Mouse (Mus musculus): ENCODE results near the gene Cd96.
"Not testable (repeated sequence)": the region's sequence is repeated elsewhere in the genome, so short reads cannot be mapped to it uniquely, and the experiment has no call there.

Cd96 gene

GRCm38 (mm10) chr16:46120020-46120419 lies at the start of gene Cd96:
Cd96 (minus strand) TSS chr16:46120251.
- DNase-seq (ENCODE audit: low read depth, low spot score), result no peak

GRCm38 (mm10) chr16:46166971-46167370 lies 46.9 kb upstream of the Cd96 start:
- no peak for DNase-seq (ENCODE audit: low read depth, low spot score)

GRCm38 (mm10) chr16:46165305-46165704 lies 45.3 kb upstream of the Cd96 start:
- DNase-seq (ENCODE audit: low read depth, low spot score), result no peak

GRCm38 (mm10) chr16:46154832-46155231 lies 34.8 kb upstream of the Cd96 start, which contains the start of gene Gm4737:
Gm4737 (minus strand) TSS chr16:46155077.
- not testable (repeated sequence) for DNase-seq (ENCODE audit: low read depth, low spot score)

GRCm38 (mm10) chr16:46151141-46151540 lies 31.1 kb upstream of the Cd96 start:
- DNase-seq (ENCODE audit: low read depth, low spot score), result no peak

- no peak for DNase-seq (ENCODE audit: low read depth, low spot score)
These were observed 28.8 kb upstream of the Cd96 start for GRCm38 (mm10) chr16:46148661-46149341.

GRCm38 (mm10) chr16:46146962-46147361 lies 26.9 kb upstream of the Cd96 start:
- no peak for DNase-seq (ENCODE audit: low read depth, low spot score)

- no peak for DNase-seq (ENCODE audit: low read depth, low spot score)
These were observed 2.2 kb upstream of the Cd96 start for GRCm38 (mm10) chr16:46122238-46122637.

GRCm38 (mm10) chr16:46121420-46121819 lies 1.4 kb upstream of the Cd96 start:
- DNase-seq (ENCODE audit: low read depth, low spot score), result no peak

- DNase-seq (ENCODE audit: low read depth, low spot score), result no peak
These were observed 556 bp upstream of the Cd96 start for GRCm38 (mm10) chr16:46120607-46121006.

- no peak for DNase-seq (ENCODE audit: low read depth, low spot score)
These were observed 2.4 kb downstream of the Cd96 start for GRCm38 (mm10) chr16:46117645-46118044.

GRCm38 (mm10) chr16:46114727-46115126 lies 5.3 kb downstream of the Cd96 start:
- DNase-seq (ENCODE audit: low read depth, low spot score), result no peak

GRCm38 (mm10) chr16:46109536-46109935 lies 10.5 kb downstream of the Cd96 start:
- no peak for DNase-seq (ENCODE audit: low read depth, low spot score)

- DNase-seq (ENCODE audit: low read depth, low spot score), result no peak
These were observed 12.6 kb downstream of the Cd96 start for GRCm38 (mm10) chr16:46107431-46107830.

- DNase-seq (ENCODE audit: low read depth, low spot score), result no peak
These were observed 15.6 kb downstream of the Cd96 start for GRCm38 (mm10) chr16:46104491-46104890.

GRCm38 (mm10) chr16:46101748-46102147 lies 18.3 kb downstream of the Cd96 start:
- DNase-seq (ENCODE audit: low read depth, low spot score), result no peak

GRCm38 (mm10) chr16:46100286-46100685 lies 19.8 kb downstream of the Cd96 start:
- DNase-seq (ENCODE audit: low read depth, low spot score), result no peak

GRCm38 (mm10) chr16:46097421-46097820 lies 22.6 kb downstream of the Cd96 start:
- DNase-seq (ENCODE audit: low read depth, low spot score), result no peak

- no peak for DNase-seq (ENCODE audit: low read depth, low spot score)
These were observed 25.6 kb downstream of the Cd96 start for GRCm38 (mm10) chr16:46094478-46094877.

- DNase-seq (ENCODE audit: low read depth, low spot score), result no peak
These were observed 27.1 kb downstream of the Cd96 start for GRCm38 (mm10) chr16:46092935-46093334.

GRCm38 (mm10) chr16:46086874-46087473 lies 33.1 kb downstream of the Cd96 start:
- DNase-seq (ENCODE audit: low read depth, low spot score), result no peak

GRCm38 (mm10) chr16:46068000-46068399 lies 52.1 kb downstream of the Cd96 start:
- DNase-seq (ENCODE audit: low read depth, low spot score), result no peak

GRCm38 (mm10) chr16:46063278-46063677 lies 56.8 kb downstream of the Cd96 start:
- DNase-seq (ENCODE audit: low read depth, low spot score), result no peak
